Mouse (Mus musculus) c-Kit-positive CD71-positive TER-119-negative erythroid progenitor cells, embryonic 14.5 days (primary cell): ENCODE results near the gene Castor1.
"Not testable (repeated sequence)": the region's sequence is repeated elsewhere in the genome, so short reads cannot be mapped to it uniquely, and the experiment has no call there.

Experiments
- DNase-seq: peaks from one replicate; pipeline ENCODE4 v3.0.0-alpha.2; 2013; ENCODE audit warnings: low read depth

The Castor1 gene

DNA sequence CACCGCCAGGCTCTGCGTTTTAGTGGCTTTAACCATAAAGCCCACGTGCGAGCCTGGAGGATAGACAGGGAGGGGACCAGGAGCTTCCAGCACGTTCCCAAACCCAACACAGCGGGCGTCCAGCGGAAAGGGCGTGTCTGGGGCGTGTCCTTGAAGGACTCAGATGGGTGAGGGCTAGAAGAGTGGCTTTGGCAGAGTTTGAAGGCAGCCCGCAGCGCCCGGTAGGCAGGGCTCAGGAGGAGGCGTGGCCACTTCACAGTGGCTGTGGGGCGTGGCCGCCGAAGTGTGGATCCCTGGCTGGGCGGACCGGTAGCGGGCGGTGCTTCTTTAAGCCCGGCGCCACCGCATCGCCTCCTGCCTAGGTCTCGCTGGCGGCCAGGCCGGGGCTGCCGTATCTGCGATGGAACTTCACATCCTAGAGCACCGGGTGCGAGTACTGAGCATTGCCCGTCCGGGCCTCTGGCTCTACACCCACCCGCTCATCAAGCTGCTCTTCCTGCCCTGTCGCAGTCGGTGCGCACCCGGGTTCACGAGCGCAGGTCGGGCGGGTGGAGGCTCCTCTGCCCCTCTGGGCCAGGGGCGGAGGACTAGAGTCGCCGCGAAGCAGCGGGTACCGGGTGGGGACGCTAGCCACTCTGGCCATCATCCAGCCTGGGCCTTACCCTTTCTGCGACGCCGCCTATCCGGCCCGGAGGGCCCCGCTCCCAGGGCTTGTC, at the start of gene Castor1:
TSS of gene Castor1 (plus strand) at position 312 of the 716 bp plus-strand sequence.
- peak; percentile 86 for DNase-seq

DNA sequence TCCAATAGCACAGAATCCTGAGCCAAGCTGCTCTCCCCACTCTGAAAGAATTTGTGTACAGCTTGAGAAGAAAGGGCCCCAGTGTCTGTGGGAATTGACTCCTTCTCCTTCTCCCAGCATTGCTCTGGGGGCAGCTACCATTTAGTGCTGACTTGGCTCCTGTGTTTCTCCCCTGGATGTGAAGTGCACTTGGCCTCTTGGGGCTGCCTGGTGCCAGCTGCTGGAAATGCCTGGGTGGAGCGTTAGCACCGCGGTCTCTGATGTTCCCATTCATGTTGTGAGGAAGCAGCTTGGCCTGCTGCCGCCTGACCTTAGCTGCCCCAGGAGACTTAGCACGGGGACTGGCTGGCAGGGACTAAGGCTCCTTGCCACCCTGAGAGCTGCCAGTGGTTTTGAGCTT, 43.4 kb upstream of the Castor1 start:
- no peak for DNase-seq

DNA sequence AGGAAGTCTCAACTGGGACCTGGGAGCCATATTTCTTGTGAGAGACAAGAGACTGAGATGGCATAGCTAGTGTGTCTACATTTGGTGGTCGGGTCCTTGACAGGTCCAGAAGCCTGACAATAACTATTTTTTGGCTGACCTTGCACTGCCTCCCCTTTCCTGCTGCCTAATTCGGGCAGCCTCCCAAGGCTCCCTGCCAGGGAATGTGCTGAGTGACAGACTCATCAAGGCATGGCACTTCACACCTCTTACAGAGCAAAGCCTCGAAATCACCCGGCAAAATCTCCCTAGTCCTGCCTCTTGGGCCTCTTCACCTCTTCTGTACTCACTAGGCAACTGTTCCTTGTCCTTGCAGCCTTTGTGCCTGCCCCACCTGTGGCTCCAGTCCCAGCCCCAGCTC, 40.3 kb upstream of the Castor1 start:
- no peak for DNase-seq

DNA sequence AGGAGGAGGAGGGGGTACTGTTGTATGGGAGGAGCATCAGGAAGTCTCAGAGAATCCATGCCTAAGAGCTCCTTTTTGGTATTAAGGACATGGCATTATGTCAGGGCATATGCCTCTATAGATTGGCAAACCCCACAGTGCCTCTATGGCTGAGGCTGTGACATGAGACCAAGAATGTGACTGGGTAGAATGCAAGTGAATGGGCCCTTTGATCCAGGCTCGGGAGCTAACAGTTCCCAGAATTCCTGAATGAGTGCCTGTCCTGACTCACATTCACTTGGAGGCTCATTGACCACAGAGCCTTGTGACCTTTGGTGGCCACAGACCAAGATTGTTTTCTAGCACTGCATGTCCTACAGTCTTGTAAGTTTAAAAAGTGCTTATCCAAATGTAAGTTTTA, 36.0 kb upstream of the Castor1 start:
- no peak for DNase-seq

DNA sequence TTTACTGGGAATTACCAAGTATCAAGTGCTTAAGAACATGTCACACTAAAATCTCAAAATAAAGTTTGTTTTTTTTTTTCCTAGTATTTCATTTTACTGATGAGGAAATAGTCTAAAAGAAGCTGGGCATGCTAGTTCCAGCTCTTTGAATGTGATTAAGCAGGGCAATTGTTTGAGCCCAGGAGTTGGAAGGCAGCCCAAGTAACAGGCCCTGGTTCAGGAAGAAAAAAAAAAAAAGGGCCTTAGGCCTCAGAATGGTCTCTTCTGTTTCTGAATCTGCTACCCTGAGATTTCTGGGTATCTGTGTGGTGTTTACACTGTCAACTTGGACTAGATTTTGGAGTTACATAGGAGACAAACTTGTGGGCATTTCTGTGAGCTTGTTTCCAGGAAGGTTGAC, 34.5 kb upstream of the Castor1 start:
- DNase-seq: no peak

DNA sequence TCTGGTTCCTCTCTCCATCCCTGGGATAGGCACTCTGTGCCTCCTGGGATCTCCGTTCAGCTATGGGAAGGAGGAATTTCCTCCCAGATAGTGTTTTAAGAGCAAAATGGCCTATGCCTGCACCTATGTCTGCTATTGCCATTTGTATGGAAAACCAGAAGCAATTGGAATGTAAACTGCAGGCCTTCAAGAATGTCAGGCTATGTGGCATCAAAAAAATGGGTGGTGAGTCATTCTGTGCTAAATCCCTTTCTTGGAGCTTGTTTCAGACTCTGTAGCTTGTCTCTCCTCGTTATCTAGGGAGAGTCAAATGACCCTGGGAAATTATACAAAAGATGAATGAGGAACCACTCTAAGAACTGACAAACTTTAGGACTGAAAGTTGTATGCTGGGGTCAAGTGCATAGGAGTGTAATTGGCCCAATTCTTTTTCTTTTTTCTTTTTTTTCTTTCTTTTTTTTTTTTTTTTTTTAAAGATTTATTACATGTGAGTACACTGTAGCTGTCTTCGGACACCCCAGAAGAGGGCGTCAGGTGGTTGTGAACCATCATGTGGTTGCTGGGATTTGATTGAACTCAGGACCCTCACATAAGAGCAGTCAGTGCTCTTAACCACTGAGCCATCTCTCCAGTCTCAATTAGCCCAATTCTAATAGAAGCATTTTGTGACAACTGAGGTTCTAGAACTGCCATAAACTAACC, 33.6 kb upstream of the Castor1 start:
- DNase-seq: no peak

DNA sequence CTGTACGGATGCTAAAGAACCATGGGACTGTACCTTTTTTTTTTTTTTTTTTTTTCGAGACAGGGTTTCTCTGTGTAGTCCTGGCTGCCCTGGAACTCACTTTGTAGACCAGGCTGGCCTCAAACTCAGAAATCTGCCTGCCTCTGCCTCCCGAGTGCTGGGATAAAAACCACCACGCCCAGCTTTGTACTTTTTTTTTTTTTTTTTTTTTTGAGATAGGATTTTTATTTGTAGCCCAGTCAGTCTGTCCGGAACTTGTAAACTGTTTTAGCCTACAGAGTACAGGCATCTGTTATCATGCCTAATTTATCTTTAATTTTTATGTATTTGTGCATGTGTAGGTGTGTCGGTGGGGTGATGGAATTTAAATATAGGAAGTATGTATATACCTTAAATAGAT, 32.5 kb upstream of the Castor1 start:
- not testable (repeated sequence) for DNase-seq

DNA sequence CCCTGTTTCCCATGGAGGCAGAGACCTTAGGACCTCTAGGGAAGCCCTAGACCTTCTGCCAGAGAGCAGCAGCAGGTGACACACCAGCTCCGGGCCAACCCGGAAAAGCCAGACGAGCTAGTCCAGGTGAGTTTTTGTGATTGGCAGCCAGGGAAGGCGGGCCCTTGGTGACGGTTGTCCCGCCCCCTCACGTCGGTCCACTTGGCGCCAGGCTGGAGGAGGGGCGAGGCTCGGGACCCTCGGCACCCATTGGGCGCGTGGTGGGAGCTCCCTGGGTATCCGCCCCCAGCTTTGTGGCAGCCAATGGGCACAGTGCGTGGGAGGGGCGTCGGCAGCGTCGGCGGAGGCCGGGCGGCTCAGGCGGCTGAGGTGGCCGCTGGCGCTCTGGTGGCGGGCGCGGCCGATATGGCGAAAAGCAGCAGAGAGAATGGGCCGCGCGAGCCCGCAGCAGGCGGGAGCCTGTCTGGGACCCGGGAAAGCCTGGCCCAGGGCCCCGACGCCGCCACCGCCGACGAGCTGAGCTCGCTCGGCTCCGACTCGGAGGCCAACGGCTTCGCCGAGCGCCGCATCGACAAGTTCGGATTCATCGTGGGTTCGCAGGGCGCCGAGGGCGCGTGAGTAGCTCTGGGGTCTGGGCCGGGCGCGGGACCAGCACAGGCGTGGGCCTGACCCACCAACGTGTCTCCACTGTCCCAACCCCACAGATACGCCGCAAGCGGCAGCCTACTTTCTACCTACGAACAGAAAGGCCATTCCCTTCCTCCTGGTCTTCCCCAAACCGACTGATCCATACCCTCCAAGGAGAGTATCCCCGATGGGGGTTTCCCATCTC, 31.3 kb upstream of the Castor1 start, which contains the start of gene Tbc1d10a:
TSS of gene Tbc1d10a (plus strand) at position 304 of the 832 bp plus-strand sequence.
- peak; percentile 96 for DNase-seq

DNA sequence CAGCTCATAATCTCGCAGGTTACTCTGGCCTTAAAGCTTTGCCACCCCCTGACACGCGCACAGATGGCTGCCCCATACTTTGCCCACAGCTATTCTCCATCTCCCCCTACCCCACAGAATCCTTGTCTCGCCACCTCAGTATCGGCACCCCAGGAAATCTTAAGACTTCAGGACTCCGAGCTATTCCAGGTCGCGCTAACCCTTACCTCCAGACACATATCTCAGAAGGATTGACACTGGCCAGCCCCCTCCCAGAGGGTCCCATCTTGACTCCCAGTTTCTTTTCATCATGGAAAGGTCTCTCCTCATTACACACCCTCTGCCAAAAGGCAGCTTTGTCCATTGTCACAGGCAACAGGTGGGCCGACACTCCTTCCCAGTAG, 30.7 kb upstream of the Castor1 start:
- no peak for DNase-seq

DNA sequence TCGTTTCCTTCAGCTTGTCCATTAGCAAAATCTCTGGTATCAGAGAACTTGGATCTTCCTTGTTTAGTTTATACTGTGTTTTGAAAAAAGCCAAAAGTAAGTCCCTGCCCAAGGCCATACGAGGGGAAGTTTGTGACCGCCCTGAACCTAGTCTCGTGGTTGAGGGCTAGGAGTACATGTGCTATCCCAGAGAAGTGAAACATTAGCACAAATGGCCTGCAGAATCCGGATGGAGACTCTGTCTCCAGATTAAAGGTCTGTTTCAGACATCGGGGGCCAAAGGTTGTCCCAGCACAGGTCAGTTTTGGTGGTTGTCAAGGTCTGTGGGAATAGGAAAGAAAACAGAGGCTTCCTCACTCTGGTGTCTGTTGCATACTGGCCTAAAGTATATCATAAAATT, 28.8 kb upstream of the Castor1 start:
- DNase-seq: no peak

DNA sequence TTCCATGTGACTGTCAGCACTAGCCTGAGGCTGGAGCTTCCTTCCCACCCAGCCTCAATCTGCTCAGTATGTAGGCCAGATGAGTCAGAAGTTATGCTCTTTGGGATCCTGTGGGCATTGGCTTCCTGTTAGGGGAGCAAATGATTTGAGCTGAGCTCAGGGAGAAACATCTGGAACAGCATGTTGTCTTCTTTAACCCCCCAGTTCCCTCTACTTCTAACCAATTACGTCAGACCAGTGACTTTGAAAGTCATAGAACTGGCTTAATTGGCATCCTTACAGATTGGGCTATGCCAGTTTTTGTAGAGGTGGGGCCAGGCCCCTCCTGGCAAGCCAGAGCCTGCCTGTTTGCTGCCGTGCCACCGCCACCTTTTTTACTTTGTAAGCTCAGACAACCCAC, 27.3 kb upstream of the Castor1 start:
- DNase-seq: no peak

DNA sequence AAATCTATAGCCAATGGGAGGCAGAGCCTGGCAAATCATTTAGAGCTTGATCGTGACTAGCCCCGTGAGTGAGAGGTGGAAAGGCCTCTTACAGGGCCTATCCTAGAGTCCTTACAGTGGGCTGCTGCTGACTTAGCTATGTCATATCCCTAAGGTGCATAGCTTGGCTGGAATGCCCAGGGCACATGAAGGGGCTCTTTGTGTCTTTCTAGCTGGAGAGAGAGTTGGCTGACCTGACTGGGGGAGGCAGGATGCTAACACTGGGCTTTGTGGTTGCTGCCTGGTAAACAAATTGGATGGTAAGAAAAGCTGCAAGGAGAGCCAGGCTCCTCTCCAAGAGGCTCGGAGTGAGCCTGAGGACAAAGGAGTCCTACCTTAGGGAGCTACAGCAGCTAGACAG, 25.3 kb upstream of the Castor1 start:
- no peak for DNase-seq

DNA sequence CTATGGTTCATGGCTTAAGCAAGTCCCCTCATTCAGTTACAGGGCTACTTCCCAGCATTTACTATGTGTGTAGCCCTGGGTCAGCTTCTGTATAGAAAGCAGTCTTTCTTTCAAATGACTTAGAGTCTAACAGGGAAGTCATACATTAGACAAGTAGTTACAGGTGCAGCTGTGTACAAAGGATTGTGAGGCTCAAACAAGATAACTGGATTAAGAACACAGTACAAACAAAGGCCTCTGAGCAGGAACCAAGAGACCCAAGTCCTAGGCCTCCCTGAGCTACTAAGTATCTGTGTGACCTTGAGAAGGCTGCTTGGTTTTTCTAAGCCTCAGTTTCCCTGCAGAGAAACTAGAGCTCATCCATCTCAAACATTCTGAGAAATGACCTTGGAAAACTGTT, 24.6 kb upstream of the Castor1 start:
- no peak for DNase-seq

DNA sequence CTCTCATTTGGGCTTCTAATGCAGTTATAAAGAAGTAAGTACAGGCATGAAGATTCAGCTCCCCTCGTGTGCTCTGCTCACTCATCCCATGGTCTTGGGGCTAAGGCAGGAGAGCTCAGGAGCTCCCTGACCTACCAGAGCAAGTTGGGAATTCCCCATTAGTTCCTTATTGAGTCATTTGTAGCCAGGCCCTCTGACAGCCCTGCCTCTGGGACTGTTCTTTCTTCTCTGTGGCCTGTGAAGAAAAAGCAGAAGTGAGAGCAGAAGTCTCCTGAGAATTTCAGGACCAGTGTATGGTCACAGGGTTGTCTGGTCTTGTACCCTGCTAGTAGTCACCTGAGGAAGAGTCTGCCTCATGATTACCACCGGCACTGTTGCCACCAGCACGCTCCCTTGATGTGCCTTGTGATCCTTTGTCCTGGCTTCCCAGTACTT, 22.4 kb upstream of the Castor1 start:
- no peak for DNase-seq

DNA sequence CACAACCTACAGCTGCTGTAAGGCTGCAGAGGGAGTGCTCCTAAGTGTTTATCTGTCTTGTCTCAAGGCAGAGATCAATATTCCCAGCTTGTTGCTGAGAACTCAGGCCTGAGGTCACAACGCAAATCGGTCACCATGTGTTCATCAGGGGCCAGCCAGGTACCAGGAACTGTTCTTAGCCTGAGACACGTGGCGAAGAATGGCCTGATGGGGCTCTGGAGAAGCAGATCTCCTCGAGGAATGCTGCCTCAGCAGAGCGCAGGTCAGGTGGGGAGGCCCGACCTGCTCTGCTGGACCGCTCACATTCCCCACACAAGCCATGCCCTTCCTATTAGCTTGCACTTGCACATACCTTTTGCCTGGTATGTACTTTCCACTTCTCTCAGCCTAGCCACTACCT, 21.4 kb upstream of the Castor1 start:
- DNase-seq: no peak

DNA sequence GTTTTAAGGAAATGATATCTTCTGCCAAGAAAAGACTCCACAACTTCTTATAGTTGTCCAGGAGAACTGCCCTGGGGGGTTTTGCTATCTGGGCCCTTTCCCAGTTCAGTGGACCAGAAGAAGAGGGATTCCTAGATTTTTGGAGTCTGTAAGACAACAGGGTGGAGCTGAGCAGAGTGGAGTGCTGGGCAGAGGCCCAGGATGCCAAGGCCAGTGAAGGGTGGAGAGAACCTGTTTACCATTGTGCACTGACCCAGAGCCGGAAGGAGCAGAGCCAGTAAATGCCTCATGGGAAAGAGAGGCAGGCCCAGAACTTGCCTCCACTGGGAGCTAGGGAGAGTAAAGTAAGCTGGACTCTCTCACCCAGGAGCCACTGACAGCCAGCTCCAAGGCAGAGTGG, 20.3 kb upstream of the Castor1 start:
- DNase-seq: no peak

DNA sequence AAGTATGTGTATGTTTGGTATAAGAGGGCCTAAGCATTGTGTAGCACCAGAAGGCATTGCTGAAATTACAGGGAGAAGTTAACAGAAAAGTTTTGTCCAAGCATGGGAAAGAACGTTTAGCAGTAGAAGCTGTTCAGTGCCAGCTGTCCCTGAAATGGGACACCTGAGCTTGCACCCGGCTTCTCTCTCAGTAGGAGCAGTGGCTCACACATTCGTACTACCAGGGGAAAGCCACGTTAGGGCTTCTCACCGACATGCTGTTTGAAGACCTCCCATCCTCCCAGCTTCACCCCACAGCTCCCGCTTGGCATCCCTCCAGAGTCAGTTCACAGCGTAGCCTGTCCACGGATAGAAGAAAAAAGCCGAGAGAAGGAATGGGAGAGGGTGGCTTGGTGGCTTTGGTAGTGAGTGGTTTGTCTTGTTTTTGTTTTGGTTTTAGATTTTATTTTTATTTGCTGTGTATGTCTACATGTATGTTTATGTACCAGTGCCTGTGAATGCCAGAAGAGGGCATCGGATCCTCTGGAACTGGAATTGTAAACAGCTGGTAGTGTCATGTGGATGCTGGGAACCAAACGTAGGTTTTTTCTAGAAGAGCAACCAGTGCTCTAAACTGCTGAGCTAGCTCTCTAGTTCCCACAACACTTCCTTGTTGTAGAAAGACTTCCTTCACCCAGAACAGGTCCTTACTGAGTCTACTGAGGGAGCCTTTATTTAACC, 15.9 kb upstream of the Castor1 start:
- DNase-seq: no peak

DNA sequence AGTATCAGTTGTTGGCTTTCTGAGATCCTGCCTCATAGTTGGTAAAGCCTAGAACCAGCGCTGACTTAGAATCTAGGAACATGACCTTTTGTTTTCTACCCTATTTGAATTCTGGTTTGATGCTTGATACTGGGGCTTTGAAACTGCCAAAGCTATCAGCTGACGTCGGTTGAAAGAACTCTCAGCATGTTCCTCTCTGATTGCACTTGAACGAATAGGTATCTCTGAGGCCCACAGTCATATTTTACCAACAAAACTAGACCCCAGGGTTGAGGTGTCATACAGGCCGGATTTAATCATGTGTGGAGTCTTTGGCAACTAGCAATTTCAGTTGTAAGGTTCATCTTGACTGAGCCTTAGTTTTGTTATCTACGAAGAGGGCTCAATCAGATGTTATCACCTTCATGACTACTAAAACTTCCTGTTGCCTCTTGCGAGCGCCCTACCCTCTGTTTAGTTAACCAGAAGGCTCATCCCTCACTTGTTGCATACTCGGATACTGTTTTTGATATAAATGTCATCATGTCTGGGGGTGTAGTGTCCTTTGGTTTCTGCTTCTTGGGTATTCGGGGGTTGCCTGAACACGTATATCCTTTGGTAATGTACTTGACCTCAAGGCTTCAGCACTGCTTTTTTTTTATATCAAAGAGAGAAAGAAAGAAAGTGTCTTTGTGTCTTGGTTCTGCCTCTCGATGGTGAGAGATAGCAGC, 14.9 kb upstream of the Castor1 start:
- DNase-seq: no peak

DNA sequence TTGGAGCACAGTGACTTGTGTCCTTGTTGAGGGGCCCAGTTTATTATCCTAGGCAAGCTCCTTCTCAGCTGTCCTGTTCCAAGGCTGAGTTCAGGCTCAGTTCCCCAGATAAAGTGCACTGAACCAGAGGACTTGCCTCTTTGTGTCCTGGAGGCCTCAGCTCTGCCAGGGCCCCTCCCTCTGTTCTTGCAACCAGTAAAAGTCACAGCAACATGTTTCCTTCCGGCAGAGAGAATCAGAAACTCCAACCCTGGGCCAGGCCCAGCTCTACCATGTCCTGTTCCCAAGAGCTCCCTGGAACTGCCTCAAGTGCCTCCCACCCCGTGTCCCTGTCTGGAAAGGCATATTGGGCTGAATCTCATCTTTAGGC, 14.3 kb upstream of the Castor1 start:
- no peak for DNase-seq

DNA sequence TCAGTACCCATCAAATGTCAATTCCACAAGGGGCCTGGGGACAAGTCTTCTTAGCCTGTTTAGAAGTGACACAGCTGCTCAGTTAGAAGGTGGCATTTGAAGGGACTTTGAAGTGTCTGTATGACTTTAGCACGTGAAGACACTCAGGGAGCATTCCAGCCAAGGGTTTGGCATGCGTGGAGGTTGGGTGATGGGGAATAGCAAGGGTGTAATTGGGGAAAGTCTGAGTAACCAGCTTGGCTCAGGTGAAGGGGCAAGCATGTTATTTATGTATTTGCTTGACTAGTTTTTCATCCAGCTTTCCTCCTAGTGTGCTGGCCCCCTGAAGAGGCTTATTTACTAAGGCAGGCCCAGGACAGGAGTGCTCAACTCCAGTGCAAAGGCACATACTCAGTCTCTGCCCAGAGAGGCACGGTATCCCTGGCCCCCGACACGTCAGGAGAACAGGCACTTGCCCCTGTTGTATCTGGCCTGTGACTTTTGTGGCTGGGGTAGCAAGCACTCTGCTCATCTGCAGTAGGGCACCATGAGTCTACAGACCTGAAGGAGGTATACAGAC, 12.8 kb upstream of the Castor1 start:
- DNase-seq: no peak

DNA sequence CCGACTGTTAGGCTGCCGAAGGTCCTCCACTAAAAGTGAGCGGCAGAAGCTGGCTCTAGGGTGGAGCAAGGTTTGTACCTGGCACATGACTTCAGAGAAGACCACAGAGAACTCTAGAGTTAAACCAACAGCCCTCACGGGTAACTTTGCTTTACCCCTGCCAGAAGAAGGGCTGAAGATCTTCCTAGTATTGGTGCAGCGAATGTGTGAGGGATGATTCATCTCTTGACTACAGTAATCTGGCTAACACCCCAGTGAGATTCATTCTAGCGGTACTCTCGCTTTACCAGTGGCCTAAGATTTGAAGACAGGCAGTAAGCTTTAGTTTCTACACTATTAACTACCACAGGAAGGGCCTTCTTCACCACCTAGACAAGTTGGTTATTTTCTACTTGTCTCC, 12.1 kb upstream of the Castor1 start:
- DNase-seq: no peak
